Mouse (Mus musculus): Measurements from ENCODE around the gene Guca1a. TPM values are rescaled to one million over a fixed set of nuclear protein-coding genes. Genes with fewer than 3 reads are reported as not detected.
"Not testable (repeated sequence)": the region's sequence is repeated elsewhere in the genome, so short reads cannot be mapped to it uniquely, and the experiment has no call there.

Guca1a gene
- polyA plus RNA-seq, 1 experiment from 2014 or later, result 2.9 TPM

DNA sequence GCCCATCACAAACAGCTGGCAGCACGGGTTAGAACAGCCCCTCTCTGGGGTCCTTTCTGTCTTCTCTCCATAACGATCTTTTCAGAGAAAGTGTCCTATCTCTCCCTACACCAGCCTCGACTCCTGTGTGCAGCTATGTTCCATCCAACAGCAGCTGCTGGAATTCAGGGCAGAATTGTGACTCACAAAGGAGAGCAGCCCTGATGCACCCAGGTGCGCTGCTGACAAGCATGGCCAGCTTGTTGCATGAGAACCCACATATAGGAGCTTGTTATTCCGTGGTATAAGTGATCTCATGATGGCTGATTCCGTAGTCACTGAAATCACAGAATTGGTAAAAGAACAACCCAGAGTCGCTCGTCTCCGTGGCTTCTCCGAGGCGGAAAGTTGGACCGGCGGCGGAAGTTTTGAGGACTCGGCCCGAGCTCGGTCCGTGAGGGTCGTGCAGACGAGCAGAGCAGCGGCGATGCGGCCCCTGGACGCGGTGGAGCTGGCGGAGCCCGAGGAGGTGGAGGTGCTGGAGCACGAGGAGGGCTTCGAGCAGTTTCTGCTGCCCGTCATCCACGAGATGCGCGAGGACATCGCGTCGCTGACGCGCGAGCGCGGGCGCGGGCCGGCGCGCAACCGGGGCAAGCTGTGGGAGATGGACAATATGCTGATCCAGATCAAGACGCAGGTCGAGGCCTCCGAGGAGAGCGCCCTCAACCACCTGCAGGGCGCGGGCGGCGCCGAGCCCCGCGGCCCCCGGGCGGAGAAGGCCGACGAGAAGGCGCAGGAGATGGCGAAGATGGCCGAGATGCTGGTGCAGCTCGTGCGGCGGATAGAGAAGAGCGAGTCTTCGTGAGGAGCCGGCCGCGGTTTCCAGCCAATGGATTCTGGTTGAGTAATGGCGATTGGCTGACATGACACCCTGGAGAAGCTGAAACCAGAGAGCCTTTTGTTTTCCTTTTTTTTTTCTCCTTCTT is 9.8 kb upstream of the Guca1a start:
- not testable (repeated sequence) for H3K4me1 ChIP-seq (ENCODE audit: control insufficient read depth in 2 of 2, insufficient read depth in 2 of 2, low read length in 2 of 2); H3K9me3 ChIP-seq (ENCODE audit: control insufficient read depth, low read length); ATAC-seq (ENCODE audit: insufficient number of reproducible peaks, insufficient read depth, low FRiP score, low read depth); H3K9ac ChIP-seq (ENCODE audit: low read length); H3K27ac ChIP-seq (replicated peaks in 1 of 2; ENCODE audit: control insufficient read depth in 1 of 2, insufficient read depth in 1 of 2, low read depth in 2 of 2, low read length in 2 of 2); H3K36me3 ChIP-seq (ENCODE audit: control insufficient read depth, insufficient read depth, low read length)
- peak overlapping the region; percentile 67 for H3K4me2 ChIP-seq (ENCODE audit: low read length)
- peaks cover 46% of the 10 kb centered on the region for H3K27me3 ChIP-seq (ENCODE audit: control insufficient read depth, insufficient read depth, low read length)
- WGBS, result 3% methylated on average over 70 of the region's 74 CpGs
- peak overlapping the region; percentile 37 to 40 for H3K4me3 ChIP-seq (ENCODE audit: control insufficient read depth in 1 of 2, insufficient read depth in 1 of 2, low read depth in 1 of 2, low read length in 2 of 2)

DNA sequence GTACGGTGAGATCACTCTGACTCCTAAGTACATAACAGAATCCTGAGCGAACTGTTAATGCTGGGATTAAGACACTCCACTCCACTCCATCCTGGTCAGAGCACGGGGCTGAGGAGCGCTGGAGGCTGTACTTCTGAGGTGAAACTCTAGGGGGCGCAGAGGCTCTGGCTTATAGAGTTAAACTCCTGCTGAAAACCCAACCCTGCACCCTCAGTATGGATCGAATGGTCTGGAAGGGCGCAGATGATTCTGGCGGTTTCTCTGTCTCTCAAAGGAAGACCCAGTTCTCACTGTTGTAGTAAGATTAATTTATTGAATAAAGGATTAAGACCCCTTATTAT is 8.1 kb upstream of the Guca1a start:
- 20% methylated on average over 8 of the region's 8 CpGs for WGBS
- Histone ChIP-seq H3K9ac (ENCODE audit: low read length) (no peak overlapping the region), H3K36me3 (ENCODE audit: control insufficient read depth, insufficient read depth, low read length) (no peaks in the 10 kb centered on the region), H3K4me3 (ENCODE audit: control insufficient read depth in 1 of 2, insufficient read depth in 1 of 2, low read depth in 1 of 2, low read length in 2 of 2) (no peak overlapping the region), H3K4me2 (ENCODE audit: low read length) (no peak overlapping the region), H3K4me1 (ENCODE audit: control insufficient read depth in 2 of 2, insufficient read depth in 2 of 2, low read length in 2 of 2) (no peaks in the 10 kb centered on the region), H3K9me3 (ENCODE audit: control insufficient read depth, low read length) (peaks cover 5% of the 10 kb centered on the region; the same call in 1 of the 2 replicates), H3K27me3 (ENCODE audit: control insufficient read depth, insufficient read depth, low read length) (peaks cover 44% of the 10 kb centered on the region), H3K27ac (replicated peaks in 1 of 2; ENCODE audit: control insufficient read depth in 1 of 2, insufficient read depth in 1 of 2, low read depth in 2 of 2, low read length in 2 of 2) (no peak overlapping the region)
- no peak for ATAC-seq (ENCODE audit: insufficient number of reproducible peaks, insufficient read depth, low FRiP score, low read depth)

DNA sequence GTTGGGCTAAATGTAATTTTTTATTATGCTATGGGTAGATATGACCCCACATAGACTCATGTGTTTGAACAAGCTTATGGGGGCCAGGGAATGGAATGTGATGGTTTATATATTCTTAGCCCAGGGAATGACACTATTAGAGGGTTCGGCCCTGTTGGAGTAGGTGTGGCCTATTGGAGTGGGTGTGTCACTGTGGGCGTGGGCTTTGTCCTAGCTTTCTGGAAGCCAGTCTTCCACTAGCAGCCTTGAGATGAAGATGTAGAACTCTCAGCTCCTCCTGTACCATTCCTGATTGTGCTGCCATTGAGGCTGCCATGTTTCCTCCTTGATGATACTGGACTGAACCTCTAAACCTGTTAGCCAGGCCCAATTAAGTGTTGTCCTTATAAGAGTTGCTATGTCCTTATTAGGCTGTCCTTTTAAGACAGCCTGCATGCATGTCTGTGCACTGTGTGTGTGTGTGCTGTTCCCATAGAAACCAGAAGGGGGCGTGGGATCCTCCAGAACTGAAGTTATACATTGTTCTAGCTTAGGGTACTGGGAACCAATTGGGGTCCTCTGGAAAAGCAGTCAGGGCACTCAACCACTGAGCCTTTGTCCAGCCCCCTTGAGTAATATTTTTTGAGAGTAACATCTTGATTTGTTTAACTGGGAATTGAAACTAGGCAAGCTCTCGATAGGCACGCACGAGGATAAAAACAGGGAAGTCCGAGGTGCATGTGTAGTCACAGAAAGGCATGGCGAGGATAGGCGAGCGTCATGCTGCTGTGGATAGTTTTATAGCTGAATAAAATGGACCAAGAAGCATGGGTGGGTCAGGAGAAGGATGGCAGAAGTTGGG is 7.6 kb upstream of the Guca1a start:
- Histone ChIP-seq H3K4me1 (ENCODE audit: control insufficient read depth in 2 of 2, insufficient read depth in 2 of 2, low read length in 2 of 2) (no peaks in the 10 kb centered on the region), H3K27ac (replicated peaks in 1 of 2; ENCODE audit: control insufficient read depth in 1 of 2, insufficient read depth in 1 of 2, low read depth in 2 of 2, low read length in 2 of 2) (no peak overlapping the region), H3K4me3 (ENCODE audit: control insufficient read depth in 1 of 2, insufficient read depth in 1 of 2, low read depth in 1 of 2, low read length in 2 of 2) (no peak overlapping the region), H3K27me3 (ENCODE audit: control insufficient read depth, insufficient read depth, low read length) (peaks cover 39% of the 10 kb centered on the region), H3K9ac (ENCODE audit: low read length) (no peak overlapping the region), H3K4me2 (ENCODE audit: low read length) (no peak overlapping the region), H3K9me3 (ENCODE audit: control insufficient read depth, low read length) (peaks cover 5% of the 10 kb centered on the region; the same call in 1 of the 2 replicates), H3K36me3 (ENCODE audit: control insufficient read depth, insufficient read depth, low read length) (no peaks in the 10 kb centered on the region)
- no peak for ATAC-seq (ENCODE audit: insufficient number of reproducible peaks, insufficient read depth, low FRiP score, low read depth)
- WGBS, result 59% methylated on average over 10 of the region's 10 CpGs

DNA sequence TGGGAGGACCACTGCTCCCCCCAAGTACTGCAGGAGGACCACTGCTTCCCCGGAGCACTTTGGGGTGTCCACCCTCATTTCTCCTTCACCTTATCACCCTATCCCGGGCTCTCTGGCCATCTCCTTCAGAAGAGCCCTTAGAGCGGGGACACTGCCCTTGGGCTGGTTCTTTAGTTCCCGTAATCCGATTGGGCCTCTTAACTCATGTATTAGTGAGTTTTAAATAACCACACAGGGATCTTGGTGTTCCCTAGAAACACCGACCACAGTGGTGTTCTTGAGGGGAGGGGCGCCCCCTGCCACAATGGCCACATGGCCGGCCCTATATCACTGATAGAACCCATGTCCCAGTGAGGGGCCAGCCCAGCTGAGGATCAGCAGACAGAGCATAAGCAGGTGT is 1.3 kb downstream of the Guca1a start:
- WGBS, result 84% methylated on average over 8 of the region's 8 CpGs
- Histone ChIP-seq H3K4me1 (ENCODE audit: control insufficient read depth in 2 of 2, insufficient read depth in 2 of 2, low read length in 2 of 2) (peaks cover 6 to 12% of the 10 kb centered on the region in 2 experiments; a peak in 3 of 4 replicates), H3K4me3 (ENCODE audit: control insufficient read depth in 1 of 2, insufficient read depth in 1 of 2, low read depth in 1 of 2, low read length in 2 of 2) (no peak overlapping the region), H3K9ac (ENCODE audit: low read length) (no peak overlapping the region), H3K9me3 (ENCODE audit: control insufficient read depth, low read length) (no peaks in the 10 kb centered on the region), H3K36me3 (ENCODE audit: control insufficient read depth, insufficient read depth, low read length) (no peaks in the 10 kb centered on the region), H3K27ac (replicated peaks in 1 of 2; ENCODE audit: control insufficient read depth in 1 of 2, insufficient read depth in 1 of 2, low read depth in 2 of 2, low read length in 2 of 2) (no peak overlapping the region), H3K27me3 (ENCODE audit: control insufficient read depth, insufficient read depth, low read length) (peaks cover 13% of the 10 kb centered on the region; the same call in 1 of the 2 replicates), H3K4me2 (ENCODE audit: low read length) (no peak overlapping the region)
- no peak for ATAC-seq (ENCODE audit: insufficient number of reproducible peaks, insufficient read depth, low FRiP score, low read depth)

DNA sequence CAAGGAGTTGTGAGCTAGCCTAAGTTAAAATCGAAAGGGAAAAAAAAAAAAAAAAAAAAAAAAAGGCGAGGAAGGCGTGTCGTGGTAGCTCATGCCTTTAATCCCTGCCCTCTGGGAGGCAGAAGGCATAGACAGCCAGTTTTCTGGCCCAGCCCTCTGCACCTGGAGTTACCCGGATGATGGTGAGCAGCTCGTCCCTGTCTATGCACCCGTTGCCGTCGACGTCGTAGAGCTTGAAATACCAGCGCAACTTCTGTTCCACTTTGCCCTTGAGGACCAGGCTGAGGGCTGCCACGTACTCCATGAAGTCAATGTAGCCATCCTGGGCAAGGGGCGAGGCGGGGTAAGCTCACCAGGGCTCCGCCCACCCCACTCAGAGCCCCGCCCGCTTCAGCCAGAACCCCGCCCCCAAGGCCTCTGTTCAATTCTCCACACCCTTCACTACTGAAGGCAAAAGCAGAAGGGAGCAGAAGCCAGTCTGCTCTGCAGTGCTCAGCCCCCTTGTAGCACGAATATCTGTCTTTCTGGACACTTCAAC is 4.9 kb downstream of the Guca1a start:
- WGBS, result 3% methylated on average over 19 of the region's 20 CpGs
- H3K4me3 ChIP-seq (ENCODE audit: control insufficient read depth in 1 of 2, insufficient read depth in 1 of 2, low read depth in 1 of 2, low read length in 2 of 2), result peak overlapping the region; percentile 25 to 35
- H3K27ac ChIP-seq (replicated peaks in 1 of 2; ENCODE audit: control insufficient read depth in 1 of 2, insufficient read depth in 1 of 2, low read depth in 2 of 2, low read length in 2 of 2), result no peak overlapping the region
- peak overlapping the region; percentile 39; the same call in 1 of the 2 replicates for H3K9ac ChIP-seq (ENCODE audit: low read length)
- no peaks in the 10 kb centered on the region for H3K36me3 ChIP-seq (ENCODE audit: control insufficient read depth, insufficient read depth, low read length)
- 0 out of 2 replicates have a peak, but pooled peaks have one; percentile 41 for ATAC-seq (ENCODE audit: insufficient number of reproducible peaks, insufficient read depth, low FRiP score, low read depth)
- H3K9me3 ChIP-seq (ENCODE audit: control insufficient read depth, low read length), result no peaks in the 10 kb centered on the region
- H3K4me1 ChIP-seq (ENCODE audit: control insufficient read depth in 2 of 2, insufficient read depth in 2 of 2, low read length in 2 of 2), result peaks cover 6 to 12% of the 10 kb centered on the region in 2 experiments; a peak in 3 of 4 replicates
- peaks cover 13% of the 10 kb centered on the region; the same call in 1 of the 2 replicates for H3K27me3 ChIP-seq (ENCODE audit: control insufficient read depth, insufficient read depth, low read length)
- H3K4me2 ChIP-seq (ENCODE audit: low read length), result peak overlapping the region; percentile 64

DNA sequence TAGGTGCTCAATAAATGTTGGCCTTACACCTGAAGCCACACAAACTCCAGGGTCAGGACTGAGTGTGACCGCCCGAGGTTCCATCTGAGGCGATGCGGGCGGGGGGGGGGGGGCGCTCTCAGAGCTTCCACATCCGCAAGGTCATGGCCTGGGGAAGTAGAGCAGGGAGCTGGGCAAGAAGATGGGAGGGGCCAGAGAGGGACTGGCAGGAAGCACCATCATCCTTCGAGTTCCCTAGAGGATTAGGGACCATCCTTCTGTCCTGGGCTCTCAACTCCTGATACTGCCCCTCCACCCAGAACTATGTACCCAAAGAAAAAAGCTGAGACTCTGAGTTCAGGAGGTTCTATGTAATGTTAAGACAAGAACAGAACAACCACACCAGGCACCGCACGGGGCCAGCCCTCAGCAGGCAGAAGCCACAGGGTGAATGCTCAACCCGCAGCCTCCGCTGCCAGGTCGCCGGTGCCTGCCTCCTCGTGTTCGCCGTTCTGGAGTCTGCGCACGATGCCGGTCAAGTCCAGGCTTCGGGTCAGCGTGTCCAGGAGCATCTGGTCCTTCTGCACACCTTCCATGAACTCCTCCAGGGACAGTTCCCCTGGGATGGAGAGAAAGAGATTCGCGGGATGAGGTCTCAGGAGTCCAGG is 6.0 kb downstream of the Guca1a start:
- no peaks in the 10 kb centered on the region for H3K9me3 ChIP-seq (ENCODE audit: control insufficient read depth, low read length)
- peaks cover 13% of the 10 kb centered on the region; the same call in 1 of the 2 replicates for H3K27me3 ChIP-seq (ENCODE audit: control insufficient read depth, insufficient read depth, low read length)
- H3K4me1 ChIP-seq (ENCODE audit: control insufficient read depth in 2 of 2, insufficient read depth in 2 of 2, low read length in 2 of 2), result peaks cover 6 to 12% of the 10 kb centered on the region in 2 experiments; a peak in 3 of 4 replicates
- no peaks in the 10 kb centered on the region for H3K36me3 ChIP-seq (ENCODE audit: control insufficient read depth, insufficient read depth, low read length)
- WGBS, result 17% methylated on average over 23 of the region's 24 CpGs
- H3K4me3 ChIP-seq (ENCODE audit: control insufficient read depth in 1 of 2, insufficient read depth in 1 of 2, low read depth in 1 of 2, low read length in 2 of 2), result peak overlapping the region; percentile 25 to 35
- H3K9ac ChIP-seq (ENCODE audit: low read length), result 0 out of 2 replicates have a peak overlapping the region, but pooled peaks have one; percentile 39
- no peak overlapping the region for H3K27ac ChIP-seq (replicated peaks in 1 of 2; ENCODE audit: control insufficient read depth in 1 of 2, insufficient read depth in 1 of 2, low read depth in 2 of 2, low read length in 2 of 2)
- H3K4me2 ChIP-seq (ENCODE audit: low read length), result peak overlapping the region; percentile 64
- no peak for ATAC-seq (ENCODE audit: insufficient number of reproducible peaks, insufficient read depth, low FRiP score, low read depth)

DNA sequence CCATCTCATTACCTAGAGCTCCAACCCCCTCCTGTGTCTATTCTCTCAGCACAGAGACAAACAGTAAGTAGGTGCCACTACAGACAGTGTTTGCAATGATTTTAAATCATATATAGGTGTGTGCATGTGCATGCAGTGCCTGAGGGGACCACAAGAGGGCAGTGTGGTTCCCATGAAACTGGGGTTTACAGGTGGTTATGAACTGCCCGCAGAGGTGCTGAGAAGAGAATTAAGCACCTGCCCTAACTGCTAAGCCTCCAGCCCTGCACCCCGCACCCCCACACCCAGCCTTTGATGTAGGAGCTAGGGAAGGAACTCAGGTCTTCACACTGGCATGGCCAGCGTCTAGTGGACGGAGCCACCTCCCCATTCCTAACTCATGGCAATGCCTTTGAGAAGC is 13.7 kb downstream of the Guca1a start:
- WGBS, result 56% methylated on average over 4 of the region's 4 CpGs
- no peak overlapping the region for H3K9ac ChIP-seq (ENCODE audit: low read length)

More for the DNA sequence above, 13.7 kb downstream of the Guca1a start:
- Histone ChIP-seq H3K4me1 (ENCODE audit: control insufficient read depth in 2 of 2, insufficient read depth in 2 of 2, low read length in 2 of 2) (no peaks in the 10 kb centered on the region), H3K27me3 (ENCODE audit: control insufficient read depth, insufficient read depth, low read length) (no peaks in the 10 kb centered on the region), H3K9me3 (ENCODE audit: control insufficient read depth, low read length) (0 out of 2 replicates have a peak, but pooled peaks cover 6% of the 10 kb centered on the region), H3K36me3 (ENCODE audit: control insufficient read depth, insufficient read depth, low read length) (peaks cover 5% of the 10 kb centered on the region), H3K4me3 (ENCODE audit: control insufficient read depth in 1 of 2, insufficient read depth in 1 of 2, low read depth in 1 of 2, low read length in 2 of 2) (no peak overlapping the region), H3K27ac (replicated peaks in 1 of 2; ENCODE audit: control insufficient read depth in 1 of 2, insufficient read depth in 1 of 2, low read depth in 2 of 2, low read length in 2 of 2) (no peak overlapping the region), H3K4me2 (ENCODE audit: low read length) (no peak overlapping the region)
- ATAC-seq (ENCODE audit: insufficient number of reproducible peaks, insufficient read depth, low FRiP score, low read depth), result no peak

All from heart, embryonic 14.5 days (tissue).